Mouse (Mus musculus): Measurements from ENCODE around the gene Prss8. TPM values are rescaled to one million over a fixed set of nuclear protein-coding genes. Genes with fewer than 3 reads are reported as not detected.

Gene Prss8
- total RNA-seq, 2 experiments from 2014 or later: not detected

- DNase-seq: no peak
- no peak overlapping the region for H3K4me3 ChIP-seq
- TF ChIP-seq CTCF (IDR thresholded peaks at IDR 0.05): no peak
- no peak overlapping the region for H3K27ac ChIP-seq
- intact Hi-C loops (cut with DNase I): no loop called here
Measured at GRCm38 (mm10) chr7:127923714-127924113, 6.2 kb downstream of the Prss8 start.

GRCm38 (mm10) chr7:127922451-127923275, 7.2 kb downstream of the Prss8 start:
- Histone ChIP-seq H3K27ac (peak overlapping the region; percentile 25; the same call in 1 of the 2 replicates), H3K4me3 (no peak overlapping the region)
- TF ChIP-seq CTCF (IDR thresholded peaks at IDR 0.05): no peak
- intact Hi-C loops (cut with DNase I): no loop called here
- no peak for DNase-seq

GRCm38 (mm10) chr7:127921516-127921915, 8.4 kb downstream of the Prss8 start:
- peak; percentile 45 for TF ChIP-seq CTCF (IDR thresholded peaks at IDR 0.05)
- no peak overlapping the region for H3K4me3 ChIP-seq
- no peak overlapping the region for H3K27ac ChIP-seq
- intact Hi-C loops (cut with DNase I): no loop called here
- DNase-seq: no peak

- TF ChIP-seq CTCF (IDR thresholded peaks at IDR 0.05): peak; percentile 51
- Histone ChIP-seq H3K27ac (no peak overlapping the region), H3K4me3 (no peak overlapping the region)
- DNase-seq: no peak
- intact Hi-C loops (cut with DNase I): no loop called here
Measured at GRCm38 (mm10) chr7:127919290-127919689, 10.6 kb downstream of the Prss8 start.

GRCm38 (mm10) chr7:127918203-127918602, 11.7 kb downstream of the Prss8 start:
- peak; percentile 55 for TF ChIP-seq CTCF (IDR thresholded peaks at IDR 0.05)
- no peak for DNase-seq
- H3K27ac ChIP-seq: no peak overlapping the region
- intact Hi-C loops (cut with DNase I): no loop called here
- no peak overlapping the region for H3K4me3 ChIP-seq

GRCm38 (mm10) chr7:127915293-127915692, 14.6 kb downstream of the Prss8 start:
- DNase-seq: no peak
- no peak overlapping the region for H3K4me3 ChIP-seq
- intact Hi-C loops (cut with DNase I): no loop called here
- H3K27ac ChIP-seq: no peak overlapping the region
- TF ChIP-seq CTCF (IDR thresholded peaks at IDR 0.05): no peak

GRCm38 (mm10) chr7:127912938-127913337, 17.0 kb downstream of the Prss8 start:
- H3K4me3 ChIP-seq: peak overlapping the region; percentile 88
- no peak for DNase-seq
- peak overlapping the region; percentile 98 for H3K27ac ChIP-seq
- no peak for TF ChIP-seq CTCF (IDR thresholded peaks at IDR 0.05)
- intact Hi-C loops (cut with DNase I): loop anchor here (2.0 to 5.0 kb wide), 2 partner anchors 22 to 36 kb away; partner anchors contain the start of genes Zfp646 and Zfp668

GRCm38 (mm10) chr7:127912190-127912871, 17.6 kb downstream of the Prss8 start, which contains the start of gene Kat8:
Gene Kat8, plus strand, starts transcription at chr7:127912516.
- peak within 1 kb of the TSS; percentile 98 for H3K27ac ChIP-seq
- peak; percentile 93 for DNase-seq
- TF ChIP-seq CTCF (IDR thresholded peaks at IDR 0.05): no peak
- peak within 1 kb of the TSS; percentile 88 for H3K4me3 ChIP-seq
- intact Hi-C loops (cut with DNase I): loop anchor here (2.0 to 5.0 kb wide), 2 partner anchors 22 to 35 kb away; partner anchors contain the start of genes Zfp646 and Zfp668

- peak; percentile 26; the same call in 1 of the 2 replicates for TF ChIP-seq CTCF (IDR thresholded peaks at IDR 0.05)
- Histone ChIP-seq H3K27ac (peak overlapping the region; percentile 94), H3K4me3 (peak overlapping the region; percentile 43)
- peak; percentile 78 for DNase-seq
- intact Hi-C loops (cut with DNase I): no loop called here
Measured at GRCm38 (mm10) chr7:127908656-127909055, 21.2 kb downstream of the Prss8 start.

GRCm38 (mm10) chr7:127907939-127908338, 22.0 kb downstream of the Prss8 start:
- no peak for TF ChIP-seq CTCF (IDR thresholded peaks at IDR 0.05)
- intact Hi-C loops (cut with DNase I): no loop called here
- peak overlapping the region; percentile 39 for H3K4me3 ChIP-seq
- DNase-seq: no peak
- peak overlapping the region; percentile 94 for H3K27ac ChIP-seq

GRCm38 (mm10) chr7:127903971-127904796, 25.7 kb downstream of the Prss8 start, which contains the start of gene Bckdk:
Gene Bckdk, plus strand, starts transcription at chr7:127904082.
- peak within 1 kb of the TSS; percentile 91 for H3K4me3 ChIP-seq
- no peak for TF ChIP-seq CTCF (IDR thresholded peaks at IDR 0.05)
- intact Hi-C loops (cut with DNase I): no loop called here
- DNase-seq: peak; percentile 87
- peak within 1 kb of the TSS; percentile 97 for H3K27ac ChIP-seq

- H3K27ac ChIP-seq: no peak overlapping the region
- intact Hi-C loops (cut with DNase I): no loop called here
Measured at GRCm38 (mm10) chr7:127901772-127902171, 28.1 kb downstream of the Prss8 start.

More at GRCm38 (mm10) chr7:127901772-127902171, 28.1 kb downstream of the Prss8 start:
- no peak overlapping the region for H3K4me3 ChIP-seq
- TF ChIP-seq CTCF (IDR thresholded peaks at IDR 0.05): no peak
- no peak for DNase-seq

Data from gastrocnemius, adult 2 months (tissue).